Mouse (Mus musculus): Measurements from ENCODE around the gene Neurl4.
"Not testable (repeated sequence)": the region's sequence is repeated elsewhere in the genome, so short reads cannot be mapped to it uniquely, and the experiment has no call there.

Neurl4 gene

DNA sequence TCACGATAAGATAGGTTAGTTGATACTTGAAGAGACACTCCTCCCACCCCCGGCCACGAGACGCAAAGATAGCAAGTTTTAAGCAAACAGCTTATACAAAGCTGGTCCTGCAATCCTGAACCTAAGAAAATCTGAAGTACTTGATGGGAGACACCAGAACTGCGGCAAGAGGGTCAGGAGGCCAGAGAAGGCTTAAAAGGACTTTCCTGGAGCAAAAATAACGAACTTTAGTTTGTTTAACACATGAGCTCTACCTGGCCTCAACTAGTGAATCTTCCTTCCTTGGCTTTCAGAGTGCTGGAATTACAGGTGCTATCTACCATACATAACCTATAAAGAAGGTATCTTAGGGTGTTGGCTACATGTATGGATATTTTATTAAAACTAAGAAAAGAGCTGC is 33.8 kb downstream of the Neurl4 start:
- DNase-seq: no peak

DNA sequence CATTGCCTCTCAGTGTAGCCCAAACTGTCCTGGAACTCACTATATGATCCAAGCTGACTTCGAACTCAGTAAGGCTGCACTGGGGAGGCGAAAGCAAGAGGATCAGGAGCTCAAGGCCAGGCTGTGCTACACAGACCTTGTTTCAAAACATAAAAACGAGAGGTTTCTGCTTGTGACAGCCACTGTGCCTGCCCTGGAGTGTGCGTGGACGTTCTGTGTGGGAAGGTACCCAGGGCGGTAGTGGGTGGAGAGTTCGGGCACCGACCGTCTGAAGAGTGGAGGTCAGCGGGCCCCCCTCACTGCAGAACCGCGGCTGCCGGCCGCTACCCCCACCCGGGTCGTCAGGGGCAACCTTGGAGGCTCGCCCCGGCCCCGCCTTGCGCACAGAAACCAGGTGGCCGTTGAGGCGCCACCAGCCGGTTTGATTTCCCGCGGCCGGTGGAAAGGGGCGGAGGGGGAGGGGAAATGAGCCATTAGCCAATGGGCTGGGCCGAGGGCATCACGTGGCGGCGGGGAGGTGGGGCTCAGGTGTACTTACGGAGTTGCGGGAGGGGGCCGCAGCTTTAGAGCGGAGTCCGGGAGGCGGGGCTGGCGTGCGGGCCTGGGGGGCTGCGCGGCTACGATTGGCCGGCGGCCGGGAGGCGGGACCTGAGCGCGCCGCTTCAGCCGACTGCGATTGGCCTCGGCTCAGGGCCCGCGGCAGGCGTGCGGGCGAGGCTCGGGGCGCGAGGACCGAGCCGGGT is 34.4 kb downstream of the Neurl4 start, which contains the start of gene Ybx2:
Gene Ybx2, plus strand, starts transcription at position 660 of the 743 bp plus-strand sequence.
- peak; percentile 89 for DNase-seq

- peak; percentile 46 for DNase-seq
These were observed 35.3 kb downstream of the Neurl4 start for GRCm38 (mm10) chr11:69936156-69936555.

DNA sequence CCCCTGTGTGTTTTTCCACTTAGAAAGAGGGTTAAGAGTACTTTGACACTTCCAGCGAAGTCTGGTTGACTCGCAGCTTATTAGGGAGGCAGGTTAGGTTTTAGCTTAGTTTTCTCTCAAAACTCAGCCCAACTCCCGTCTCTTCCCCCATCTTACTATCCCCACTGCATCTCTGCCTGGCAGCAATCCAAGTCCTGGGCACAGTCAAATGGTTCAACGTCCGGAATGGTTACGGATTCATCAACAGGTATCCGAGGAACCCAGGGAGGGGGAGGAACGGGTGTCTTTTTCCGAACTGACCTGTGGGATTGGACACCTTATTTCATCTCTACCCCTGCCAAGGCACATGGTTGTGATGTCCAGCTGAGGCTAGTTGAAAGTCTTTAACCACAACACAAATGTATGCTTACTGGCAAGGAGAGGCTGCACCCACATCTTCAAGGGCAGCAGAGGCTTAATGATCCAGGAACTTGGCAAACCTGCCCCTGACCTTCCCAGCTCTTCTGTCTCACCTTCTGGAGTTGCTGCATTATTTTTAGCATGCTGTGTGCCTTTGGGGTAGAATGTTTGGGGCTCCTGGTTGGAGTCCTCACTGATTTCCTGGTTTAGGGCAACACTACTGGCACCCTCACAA is 36.0 kb downstream of the Neurl4 start:
- no peak for DNase-seq

- no peak for DNase-seq
These were observed 36.5 kb downstream of the Neurl4 start for GRCm38 (mm10) chr11:69937385-69937784.

- no peak for DNase-seq
These were observed 37.0 kb downstream of the Neurl4 start for GRCm38 (mm10) chr11:69937834-69938233.

DNA sequence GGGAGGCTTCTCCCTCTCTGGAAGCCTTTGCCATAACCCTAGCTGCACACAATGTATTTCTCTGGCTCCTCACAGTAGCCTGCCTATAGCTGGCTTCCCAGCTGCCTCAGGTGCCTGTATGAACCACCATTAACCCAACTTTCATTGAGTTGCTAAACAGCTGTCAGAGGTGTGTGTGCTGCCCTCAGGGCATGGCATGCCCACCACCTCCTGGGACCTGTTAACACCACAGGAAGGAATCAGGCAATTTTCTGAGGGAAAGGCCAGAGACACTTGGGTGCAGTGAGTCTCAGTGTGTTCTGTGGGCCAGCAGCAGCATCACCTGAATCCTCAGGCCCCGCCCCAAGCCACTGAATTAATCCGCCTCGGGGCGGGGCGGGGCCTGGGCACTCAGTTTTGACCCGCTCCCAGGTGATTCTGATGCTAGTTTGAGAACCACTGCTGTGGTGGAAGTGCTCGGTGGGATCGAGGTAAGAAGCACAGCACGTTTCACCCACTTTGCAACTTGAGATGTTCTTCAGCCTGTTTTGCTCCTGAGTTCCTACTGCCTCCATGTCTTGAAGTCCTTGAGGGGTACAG is 37.6 kb downstream of the Neurl4 start:
- DNase-seq: no peak

DNA sequence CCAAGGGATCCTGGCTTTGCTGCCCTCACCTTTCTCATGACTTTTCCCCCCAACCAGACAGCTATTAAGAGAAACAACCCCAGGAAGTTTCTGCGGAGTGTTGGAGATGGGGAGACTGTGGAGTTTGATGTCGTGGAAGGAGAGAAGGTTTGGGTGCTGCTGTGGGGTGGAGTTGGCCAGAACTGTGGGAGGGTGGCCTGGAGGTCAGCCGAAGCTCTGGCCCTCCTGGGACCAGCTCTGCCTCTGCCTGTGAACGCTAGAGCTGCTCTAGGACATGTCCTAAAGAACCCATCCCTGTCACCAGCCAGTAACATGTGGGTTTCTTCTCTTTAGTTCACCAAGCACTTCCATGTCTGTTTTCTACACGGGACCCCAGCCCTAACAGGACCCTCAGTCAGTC is 38.3 kb downstream of the Neurl4 start:
- no peak for DNase-seq

DNA sequence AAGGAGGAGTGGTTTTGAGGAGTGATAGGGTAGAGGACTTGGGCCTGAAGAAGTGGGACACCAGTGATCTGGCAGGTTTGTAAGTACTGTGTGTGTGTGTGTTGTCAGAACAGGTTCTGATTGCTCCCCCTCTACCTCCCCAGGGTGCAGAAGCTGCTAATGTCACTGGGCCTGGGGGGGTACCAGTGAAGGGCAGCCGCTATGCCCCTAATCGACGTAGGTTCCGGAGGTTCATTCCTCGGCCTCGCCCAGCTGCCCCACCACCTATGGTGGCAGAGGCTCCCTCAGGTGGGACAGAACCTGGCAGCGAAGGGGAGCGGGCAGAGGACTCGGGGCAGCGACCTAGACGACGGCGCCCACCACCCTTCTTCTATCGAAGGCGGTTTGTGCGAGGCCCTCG is 38.9 kb downstream of the Neurl4 start:
- DNase-seq: no peak

DNA sequence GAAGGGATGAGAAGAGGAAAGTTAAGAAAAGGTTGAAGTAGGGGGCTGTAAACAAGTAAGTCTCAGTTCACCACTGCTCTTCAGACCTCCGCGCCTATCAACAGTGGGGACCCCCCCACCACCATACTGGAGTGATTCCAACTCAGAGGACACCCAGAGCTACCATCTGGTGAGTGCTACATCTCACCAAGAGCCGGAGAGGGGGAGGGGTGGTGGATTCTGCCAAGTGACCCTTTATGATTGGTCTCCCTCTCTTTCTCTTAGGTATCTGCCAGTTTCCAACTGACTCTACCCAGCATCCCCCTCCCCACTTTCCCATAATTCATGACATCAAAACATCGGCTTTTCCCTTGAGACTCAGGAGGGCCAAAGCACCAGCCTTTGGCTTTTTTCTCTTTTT is 40.1 kb downstream of the Neurl4 start:
- no peak for DNase-seq

DNA sequence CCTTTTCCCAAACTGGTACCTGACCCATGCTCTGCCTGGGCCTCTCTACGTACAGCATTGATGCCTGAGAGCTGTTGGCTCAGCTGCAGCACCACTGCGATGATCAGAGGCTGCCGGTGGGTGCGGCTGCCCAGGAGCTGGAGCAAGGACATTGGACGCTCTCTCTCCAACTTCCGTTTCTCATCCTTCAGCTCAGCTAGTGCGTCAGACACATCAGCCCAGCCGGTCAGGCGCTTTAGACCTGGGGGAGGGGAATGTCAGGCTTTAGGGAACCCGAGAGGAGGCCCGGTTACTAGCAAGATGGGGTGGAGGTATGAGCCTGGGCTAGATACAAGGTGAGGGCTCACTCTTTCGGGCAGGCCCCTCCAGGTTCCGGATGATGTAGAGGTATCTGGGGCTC is 44.3 kb downstream of the Neurl4 start:
- DNase-seq: no peak

DNA sequence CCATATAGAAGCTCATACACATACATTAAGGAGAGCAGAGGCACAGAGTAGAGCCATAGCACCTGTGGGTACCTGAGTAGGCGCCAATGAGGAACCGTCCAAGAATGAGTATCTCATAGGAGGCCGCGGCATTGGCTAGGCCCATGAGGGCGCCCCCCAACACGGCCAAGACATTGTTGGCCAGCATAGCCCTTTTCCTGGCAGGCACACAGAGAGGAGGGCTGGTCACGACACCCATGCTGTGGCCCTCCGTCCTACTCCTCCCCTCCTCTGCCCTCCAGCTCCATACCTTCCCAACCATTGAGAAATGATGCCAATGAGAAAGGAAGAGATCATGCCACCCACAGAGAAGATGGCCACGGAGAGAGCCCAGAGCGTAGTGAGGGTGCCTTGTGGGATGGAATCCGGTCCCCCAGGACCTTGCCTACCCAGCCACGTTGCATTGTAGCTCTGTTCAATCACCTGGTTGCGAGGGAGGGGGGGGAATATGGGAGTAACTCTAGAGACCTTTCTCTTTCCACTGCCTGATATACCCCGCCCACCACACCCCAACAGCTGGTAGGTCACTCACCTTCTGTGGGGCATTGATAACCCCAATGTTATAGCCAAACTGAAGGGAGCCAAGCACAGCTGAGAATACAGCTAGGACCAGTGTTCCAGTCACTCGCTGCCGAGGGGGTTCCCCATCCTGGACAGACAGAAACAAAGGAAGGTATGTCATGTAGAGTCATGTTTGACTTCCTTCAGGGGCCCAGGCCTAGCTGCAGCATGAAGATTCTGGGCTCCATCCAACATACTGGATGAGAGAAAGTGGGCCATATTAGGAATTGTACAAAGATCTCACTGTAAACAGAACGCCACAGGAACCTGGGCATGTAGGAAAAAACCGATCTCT is 45.4 kb downstream of the Neurl4 start:
- DNase-seq: no peak

- no peak for DNase-seq
These were observed 46.6 kb downstream of the Neurl4 start for GRCm38 (mm10) chr11:69947337-69948065.

- peak; percentile 91 for DNase-seq
These were observed 47.3 kb downstream of the Neurl4 start, which contains the start of gene Slc2a4 for GRCm38 (mm10) chr11:69948066-69948762. TSS of gene Slc2a4 (minus strand) at chr11:69948188.

DNA sequence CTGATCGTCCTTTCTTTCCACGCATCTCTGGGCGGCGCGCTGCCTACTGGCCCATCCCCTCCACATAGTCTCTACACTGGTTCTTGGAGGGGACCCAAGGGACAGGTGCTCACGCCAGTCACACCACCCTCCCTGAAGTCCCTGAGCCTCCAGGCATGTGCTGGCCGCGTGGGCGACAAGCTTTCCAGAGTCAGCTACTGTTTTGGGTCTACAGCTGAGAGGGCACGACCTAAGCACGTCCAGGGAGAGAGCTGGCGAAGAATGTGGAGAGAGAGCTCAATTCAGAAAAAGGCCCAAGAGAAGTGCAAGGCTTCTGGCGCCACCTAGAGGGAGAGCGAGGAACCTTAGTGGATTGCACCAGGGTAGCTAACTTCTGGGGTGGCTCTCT is 47.9 kb downstream of the Neurl4 start:
- DNase-seq: peak; percentile 95

GRCm38 (mm10) chr11:69950807-69951459 is 50.1 kb downstream of the Neurl4 start:
- no peak for DNase-seq

DNA sequence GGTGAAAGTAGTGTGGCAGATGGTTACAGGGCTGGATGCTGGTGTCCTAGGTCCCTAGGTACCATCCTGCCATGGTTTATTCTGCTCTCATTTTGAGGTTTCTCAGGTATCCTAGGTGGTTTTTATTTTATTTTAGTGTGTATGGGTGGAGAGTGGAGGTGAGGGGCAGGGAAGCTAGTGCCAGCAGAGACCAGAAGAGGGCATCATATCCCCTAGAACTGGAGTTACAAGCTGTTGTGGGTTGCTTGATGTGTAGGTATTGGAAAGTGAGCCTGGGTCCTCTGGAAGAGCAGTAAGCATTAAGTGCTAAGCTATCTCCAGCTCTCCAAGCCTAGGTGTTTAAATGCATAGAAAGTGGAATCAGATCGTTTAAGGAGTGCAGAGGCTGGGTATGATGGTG is 51.4 kb downstream of the Neurl4 start:
- DNase-seq: no peak

DNA sequence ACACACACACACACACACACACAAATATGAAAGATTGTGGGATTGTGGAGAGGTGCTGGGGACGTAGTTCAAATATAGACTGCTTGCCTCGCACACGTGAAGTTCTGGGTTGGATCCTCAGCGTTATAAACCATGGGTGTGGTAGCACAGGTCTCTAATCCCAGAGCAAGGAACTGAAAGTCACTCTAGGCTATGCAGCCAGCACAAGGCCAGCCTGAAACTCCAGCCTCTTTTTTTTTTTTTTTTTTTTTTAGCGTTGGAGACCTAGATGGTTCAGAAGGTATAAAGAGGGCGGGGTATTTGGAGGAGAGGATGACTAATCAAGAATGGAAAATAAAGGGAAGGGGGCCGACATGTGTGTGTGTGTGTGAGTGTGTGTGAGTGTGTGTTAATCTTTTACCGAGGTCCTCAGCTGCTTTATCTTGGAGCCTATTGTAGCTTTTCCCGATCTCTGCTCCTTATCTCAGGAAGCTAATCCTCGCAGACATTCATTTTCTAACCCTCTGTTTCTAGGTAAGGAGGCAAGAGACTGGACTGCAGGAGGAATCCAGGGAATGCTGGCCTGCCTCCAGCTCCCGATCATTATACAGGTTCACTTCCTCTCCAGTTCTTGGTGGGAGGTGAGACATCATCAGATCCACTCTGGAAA is 52.5 kb downstream of the Neurl4 start:
- DNase-seq: no peak

DNA sequence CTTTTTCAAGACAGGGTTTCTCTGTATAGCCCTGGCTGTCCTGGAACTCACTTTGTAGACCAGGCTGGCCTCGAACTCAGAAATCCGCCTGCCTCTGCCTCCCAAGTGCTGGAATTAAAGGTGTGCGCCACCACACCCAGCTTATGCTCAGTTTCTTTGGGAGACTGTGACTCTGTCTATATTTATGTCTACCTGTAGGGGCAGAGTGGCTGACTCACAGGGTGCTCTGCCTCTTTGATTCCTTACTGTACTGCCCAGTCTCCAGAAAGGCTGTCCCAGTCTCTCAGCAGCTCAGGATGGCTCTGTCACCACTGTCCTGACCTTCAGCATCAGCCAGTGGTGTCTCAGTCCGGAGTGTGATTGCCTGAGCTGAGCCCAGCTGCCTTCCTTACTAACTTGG is 54.7 kb downstream of the Neurl4 start:
- not testable (repeated sequence) for DNase-seq

DNA sequence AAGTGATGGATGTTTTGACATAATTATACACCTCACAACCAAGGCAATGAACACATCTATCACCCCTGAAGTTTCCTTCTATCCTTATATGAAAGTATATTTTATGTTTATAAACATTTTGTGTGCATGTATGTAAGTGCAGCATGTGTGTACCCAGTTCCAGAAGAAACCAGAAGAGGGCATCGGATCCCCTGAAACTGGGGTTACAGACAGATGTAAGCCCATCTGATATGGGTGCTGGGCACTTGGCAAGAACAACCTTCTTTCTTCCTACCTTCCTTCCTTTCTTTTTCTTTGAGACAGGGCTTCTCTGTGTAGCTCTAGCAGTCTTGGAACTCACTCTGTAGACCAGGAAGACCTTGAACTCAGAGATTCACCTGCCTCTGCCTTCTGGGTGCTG is 55.3 kb downstream of the Neurl4 start:
- no peak for DNase-seq

DNA sequence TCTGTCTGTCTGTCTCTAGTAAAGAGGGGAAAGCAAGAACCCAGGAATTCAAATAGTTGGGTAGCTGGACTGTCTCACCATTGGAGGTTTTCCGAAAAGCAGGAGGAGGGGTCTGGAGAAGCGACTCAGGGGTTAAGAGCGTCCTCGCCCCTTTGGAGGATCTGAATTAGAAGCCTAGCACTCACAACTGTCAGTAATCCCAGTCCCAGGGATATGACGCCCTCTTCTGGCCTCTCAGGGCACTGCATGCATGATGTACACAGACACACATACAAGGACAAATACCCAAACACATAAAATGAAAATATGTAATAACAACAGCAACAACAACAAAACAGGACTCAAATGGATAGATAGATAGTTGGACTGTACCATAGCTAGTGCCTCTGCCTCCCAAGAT is 59.7 kb downstream of the Neurl4 start:
- no peak for DNase-seq

Measured in lung, postnatal 36 days (tissue).